ENCODE assay signal across 8 mouse cellular contexts in the genomic region with DNA sequence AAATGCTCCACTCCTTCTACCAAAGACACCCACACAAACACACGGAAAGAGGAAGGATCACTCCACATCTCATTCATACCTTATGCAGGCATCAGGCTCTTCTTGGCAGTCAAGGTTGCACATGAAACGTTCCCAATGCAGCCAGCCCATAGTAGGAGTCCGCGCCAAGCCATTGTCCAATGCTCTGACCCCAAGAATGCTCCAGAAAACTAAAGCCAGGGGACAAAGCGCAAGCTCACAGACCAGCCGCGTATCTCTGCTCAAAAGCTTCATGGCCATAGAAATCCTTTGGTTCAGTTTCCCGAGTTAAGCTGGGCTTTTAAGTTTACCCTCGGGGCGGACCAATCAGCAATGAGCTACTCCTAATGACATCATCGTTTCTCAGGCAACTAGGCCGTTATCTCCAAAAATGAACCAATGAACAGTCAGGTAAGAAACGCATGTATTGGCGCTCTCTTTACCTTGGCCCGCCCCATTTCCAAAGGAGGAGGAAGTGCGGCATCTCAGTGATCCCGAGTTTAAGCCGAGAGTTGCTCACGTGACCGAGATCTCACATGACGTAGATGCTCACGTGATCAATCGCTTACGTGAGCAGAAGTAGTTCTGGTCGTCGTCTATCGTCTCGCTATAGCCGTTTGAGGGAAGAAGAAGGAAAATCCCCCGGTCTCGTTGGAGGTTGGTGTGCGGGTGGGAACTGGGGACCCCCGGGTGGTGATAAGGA. TPM values are rescaled to one million over a fixed set of nuclear protein-coding genes. Genes with fewer than 3 reads are reported as not detected.
DNase-seq lines count a peak whose midpoint lies in the region; ATAC-seq lines count a peak whose summit lies in the region.

A gene (minus strand): TSS at position 467 of the 721 bp plus-strand sequence.
A gene (plus strand): TSS at position 521 of the 721 bp plus-strand sequence.

- intact Hi-C loops in heart, postnatal 14 days (cut with DNase I): loop anchor here (10.0 kb wide), 1 partner anchor 154 kb away; a partner anchor contains a TSS

- no peaks in the 10 kb centered on the region for H3K27me3 ChIP-seq in forebrain, embryonic 14.5 days (replicated peaks; ENCODE audit: control insufficient read depth, insufficient read depth, low read length)
- no peaks in the 10 kb centered on the region for H3K27me3 ChIP-seq in neural tube, embryonic 15.5 days (replicated peaks)

- peak within 1 kb of the TSS; percentile 56 for H3K4me2 ChIP-seq in forebrain, embryonic 14.5 days (ENCODE audit: low read length)
- H3K4me2 ChIP-seq in neural tube, embryonic 15.5 days: peak within 1 kb of the TSS; percentile 58

- WGBS in forebrain, embryonic 14.5 days: 30% methylated on average over 33 of the region's 33 CpGs
- WGBS in neural tube, embryonic 15.5 days: 29% methylated on average over 33 of the region's 33 CpGs

- peak within 1 kb of the TSS; percentile 45 for H3K4me3 ChIP-seq in forebrain, embryonic 14.5 days (ENCODE audit: low read depth, low read length)
- H3K4me3 ChIP-seq in neural tube, embryonic 15.5 days (replicated peaks): peak within 1 kb of the TSS; percentile 48

- ATAC-seq in forebrain, embryonic 14.5 days: peak; percentile 98
- peak; percentile 99 for ATAC-seq in neural tube, embryonic 15.5 days (ENCODE audit: low FRiP score)

- no peaks in the 10 kb centered on the region for H3K9me3 ChIP-seq in forebrain, embryonic 14.5 days (replicated peaks; ENCODE audit: control insufficient read depth, low read length)
- no peaks in the 10 kb centered on the region for H3K9me3 ChIP-seq in neural tube, embryonic 15.5 days (replicated peaks)

- H3K9ac ChIP-seq in forebrain, embryonic 14.5 days (ENCODE audit: low read length): peak within 1 kb of the TSS; percentile 66
- peak within 1 kb of the TSS; percentile 47 for H3K9ac ChIP-seq in neural tube, embryonic 15.5 days (replicated peaks)

- H3K27ac ChIP-seq in forebrain, embryonic 14.5 days (ENCODE audit: low read depth, low read length): peak within 1 kb of the TSS; percentile 93
- peak within 1 kb of the TSS; percentile 94 for H3K27ac ChIP-seq in neural tube, embryonic 15.5 days (replicated peaks)

- DNase-seq in ES-CJ7 (ENCODE audit: low read depth, low spot score): peak; percentile 98
- DNase-seq in cerebellum, adult 11 months: peak; percentile 83
- DNase-seq in forebrain, embryonic 14.5 days (ENCODE audit: low spot score): peak; percentile 98
- peak; percentile 83 to 88 for DNase-seq in heart, postnatal 14 days
- peak; percentile 95 for DNase-seq in layer of hippocampus, adult 11-12 months (ENCODE audit: low spot score)
- DNase-seq in lung, adult 18-20 months: peak; percentile 93 to 94
- peak; percentile 92 for DNase-seq in testis, postnatal 14 days (ENCODE audit: low spot score)

- no peaks in the 10 kb centered on the region; the same call in 1 of the 2 replicates for H3K36me3 ChIP-seq in forebrain, embryonic 14.5 days (ENCODE audit: control insufficient read depth, insufficient read depth, low read length)
- no peaks in the 10 kb centered on the region for H3K36me3 ChIP-seq in neural tube, embryonic 15.5 days

- H3K4me1 ChIP-seq in forebrain, embryonic 14.5 days (ENCODE audit: control insufficient read depth, insufficient read depth, low read length): peaks cover 3% of the 10 kb centered on the region
- H3K4me1 ChIP-seq in neural tube, embryonic 15.5 days: peaks cover 16% of the 10 kb centered on the region

RNA-seq across cellular contexts. Expression of the first gene that starts in this region (rescaled TPM):
- polyA plus RNA-seq in forebrain, embryonic 14.5 days (2014; fragmentation: Nextera tagmentation; extraction: Ambion mirVana): 2.3 and 3.0 TPM in 2 replicates
- total RNA-seq in heart, postnatal 14 days (2021): 1 to 10 TPM; 1.7 to 1.9 TPM
- 4.1 and 7.2 TPM in 2 replicates for polyA plus RNA-seq in neural tube, embryonic 15.5 days (2015; fragmentation: Nextera tagmentation; extraction: Ambion mirVana)

RNA-seq across cellular contexts. Expression of the second gene that starts in this region (rescaled TPM):
- polyA plus RNA-seq in forebrain, embryonic 14.5 days (2014; fragmentation: Nextera tagmentation; extraction: Ambion mirVana): 108 and 109 TPM in 2 replicates
- 10 to 100 TPM; 75.7 to 76.5 TPM for total RNA-seq in heart, postnatal 14 days (2021)
- polyA plus RNA-seq in neural tube, embryonic 15.5 days (2015; fragmentation: Nextera tagmentation; extraction: Ambion mirVana): 134 and 144 TPM in 2 replicates

Comparison
In these comparisons a context has a peak if more than half of its experiments do, and no peak if none do; other contexts are left out.
1. Peak in every context shown above with its lines: DNase-seq, ATAC-seq, H3K4me3 ChIP-seq and H3K27ac ChIP-seq.